Mouse (Mus musculus) intestine, embryonic 16.5 days (tissue): ENCODE measurements around the gene Arl11. TPM values are rescaled to one million over a fixed set of nuclear protein-coding genes. Genes with fewer than 3 reads are reported as not detected.

Source experiments
- ATAC-seq: fragments of 200-750 bp; cut with Nextera tagmentation; 2 replicates; pipeline ENCODE4 v1.8.0; 2017; ENCODE audit warnings: moderate TSS enrichment, moderate library complexity
- H3K27ac ChIP-seq: fragments of 300-500 bp; sonication (generic); 2 replicates; pipeline ENCODE4 v1.5.1; 2014; ENCODE audit warnings: mild to moderate bottlenecking, low read length
- H3K27me3 ChIP-seq: fragments of 300-500 bp; sonication (generic); replicated peaks from 2 replicates; pipeline ENCODE4 v1.6.1; 2014; ENCODE audit warnings: low read length, control low read depth, mixed read lengths; ENCODE audit not compliant: control insufficient read depth, insufficient read depth
- H3K36me3 ChIP-seq: fragments of 300-500 bp; sonication (generic); 2 replicates; pipeline ENCODE4 v1.6.1; 2014; ENCODE audit warnings: low read length, control low read depth; ENCODE audit not compliant: control insufficient read depth, insufficient read depth
- H3K4me1 ChIP-seq: fragments of 300-500 bp; sonication (generic); 2 replicates; pipeline ENCODE4 v1.6.1; 2014; ENCODE audit warnings: low read length, control low read depth, mixed read lengths; ENCODE audit not compliant: control insufficient read depth, insufficient read depth
- H3K4me2 ChIP-seq: fragments of 300-500 bp; sonication (generic); 2 replicates; pipeline ENCODE4 v1.6.1; 2014; ENCODE audit warnings: low read depth, low read length, control low read depth
- H3K4me3 ChIP-seq: fragments of 300-500 bp; sonication (generic); 2 replicates; pipeline ENCODE4 v1.5.1; 2014; ENCODE audit warnings: mild to moderate bottlenecking, low read length
- H3K9ac ChIP-seq: fragments of 300-500 bp; sonication (generic); 2 replicates; pipeline ENCODE4 v1.6.1; 2014; ENCODE audit warnings: low read depth, low read length
- H3K9me3 ChIP-seq: fragments of 300-500 bp; sonication (generic); 2 replicates; pipeline ENCODE4 v1.6.1; 2016; ENCODE audit warnings: low read length, control low read depth; ENCODE audit not compliant: control insufficient read depth
- whole genome bisulfite sequencing: fragments of 180-500 bp; shearing (Covaris S2); extraction: QIAGEN DNeasy Blood & Tissue Kit; methylation state at CpG from one replicate; pipeline ENCODE4 v1.1.7; 2014; 5-methylcytosine and 5-hydroxymethylcytosine counted together
- polyA plus RNA-seq: library from polyadenylated mRNA; unstranded; fragments of >200 nt; fragmentation: Nextera tagmentation; extraction: Ambion mirVana; gene quantifications from 2 replicates; pipeline ENCODE4 v1.2.1, GENCODE M21; 2015

The Arl11 gene
- polyA plus RNA-seq, result 0.78 and 1.0 TPM in 2 replicates

GRCm38 (mm10) chr14:61309593-61309992 lies at the start of gene Arl11:
Arl11 (plus strand) TSS chr14:61309753.
- 53% methylated on average over 6 of the region's 6 CpGs for WGBS
- no peak within 1 kb of the TSS for H3K4me2 ChIP-seq

GRCm38 (mm10) chr14:61267908-61268475 lies 41.6 kb upstream of the Arl11 start:
- Histone ChIP-seq H3K9ac (no peak overlapping the region), H3K4me3 (no peak overlapping the region), H3K4me2 (no peak overlapping the region), H3K4me1 (no peaks in the 10 kb centered on the region), H3K9me3 (no peaks in the 10 kb centered on the region; the same call in 1 of the 2 replicates), H3K27ac (no peak overlapping the region), H3K27me3 (no peaks in the 10 kb centered on the region), H3K36me3 (no peaks in the 10 kb centered on the region)
- no peak for ATAC-seq
- WGBS, result 54% methylated on average over 5 of the region's 5 CpGs

More at GRCm38 (mm10) chr14:61309593-61309992, at the start of gene Arl11:
- Histone ChIP-seq H3K27ac (no peak within 1 kb of the TSS; the same call in 1 of the 2 replicates), H3K27me3 (no peaks in the 10 kb centered on the region), H3K4me3 (no peak within 1 kb of the TSS), H3K4me1 (no peaks in the 10 kb centered on the region), H3K9ac (no peak within 1 kb of the TSS), H3K36me3 (no peaks in the 10 kb centered on the region), H3K9me3 (no peaks in the 10 kb centered on the region)
- ATAC-seq, result no peak

- H3K4me1 ChIP-seq, result peaks cover 11% of the 10 kb centered on the region; the same call in 1 of the 2 replicates
- 6% methylated on average over 38 of the region's 38 CpGs for WGBS
- no peaks in the 10 kb centered on the region for H3K36me3 ChIP-seq
- H3K27me3 ChIP-seq, result peaks cover 8% of the 10 kb centered on the region
- peak overlapping the region; percentile 50 for H3K4me2 ChIP-seq
- no peak for ATAC-seq
- H3K27ac ChIP-seq, result no peak overlapping the region
- H3K9ac ChIP-seq, result peak overlapping the region; percentile 43; the same call in 1 of the 2 replicates
- no peaks in the 10 kb centered on the region for H3K9me3 ChIP-seq
- peak overlapping the region; percentile 37 for H3K4me3 ChIP-seq
Measured at GRCm38 (mm10) chr14:61274414-61275198, 34.9 kb upstream of the Arl11 start.

DNA sequence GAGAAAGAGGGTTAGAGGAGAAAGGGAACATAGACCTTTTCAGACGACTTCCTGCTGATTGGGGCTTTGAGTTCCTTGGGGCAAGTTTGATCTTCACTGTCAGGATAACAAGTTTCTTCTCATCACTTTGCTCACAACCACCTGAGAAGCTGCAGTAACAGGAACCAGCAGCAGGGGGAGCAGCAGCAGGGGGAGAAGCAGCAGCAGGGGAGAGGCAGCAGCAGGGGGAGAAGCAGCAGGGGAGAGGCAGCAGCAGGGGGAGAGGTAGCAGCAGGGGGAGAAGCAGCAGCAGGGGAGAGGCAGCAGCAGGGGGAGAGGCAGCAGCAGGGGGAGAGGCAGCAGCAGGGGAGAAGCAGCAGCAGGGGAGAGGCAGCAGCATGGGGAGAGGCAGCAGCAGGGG lies 32.3 kb upstream of the Arl11 start:
- Histone ChIP-seq H3K4me1 (peaks cover 11% of the 10 kb centered on the region; the same call in 1 of the 2 replicates), H3K4me3 (no peak overlapping the region), H3K27ac (no peak overlapping the region), H3K36me3 (no peaks in the 10 kb centered on the region), H3K9me3 (no peaks in the 10 kb centered on the region), H3K9ac (no peak overlapping the region), H3K4me2 (no peak overlapping the region), H3K27me3 (peaks cover 8% of the 10 kb centered on the region)
- ATAC-seq, result no peak
- 32% methylated on average over 1 of the region's 1 CpGs for WGBS

GRCm38 (mm10) chr14:61278676-61279300 lies 30.8 kb upstream of the Arl11 start:
- Histone ChIP-seq H3K4me1 (peaks cover 11% of the 10 kb centered on the region; the same call in 1 of the 2 replicates), H3K9me3 (no peaks in the 10 kb centered on the region), H3K27ac (no peak overlapping the region), H3K4me3 (no peak overlapping the region), H3K9ac (no peak overlapping the region), H3K27me3 (peaks cover 8% of the 10 kb centered on the region), H3K4me2 (no peak overlapping the region), H3K36me3 (no peaks in the 10 kb centered on the region)
- WGBS, result 74% methylated on average over 7 of the region's 7 CpGs
- ATAC-seq, result no peak

DNA sequence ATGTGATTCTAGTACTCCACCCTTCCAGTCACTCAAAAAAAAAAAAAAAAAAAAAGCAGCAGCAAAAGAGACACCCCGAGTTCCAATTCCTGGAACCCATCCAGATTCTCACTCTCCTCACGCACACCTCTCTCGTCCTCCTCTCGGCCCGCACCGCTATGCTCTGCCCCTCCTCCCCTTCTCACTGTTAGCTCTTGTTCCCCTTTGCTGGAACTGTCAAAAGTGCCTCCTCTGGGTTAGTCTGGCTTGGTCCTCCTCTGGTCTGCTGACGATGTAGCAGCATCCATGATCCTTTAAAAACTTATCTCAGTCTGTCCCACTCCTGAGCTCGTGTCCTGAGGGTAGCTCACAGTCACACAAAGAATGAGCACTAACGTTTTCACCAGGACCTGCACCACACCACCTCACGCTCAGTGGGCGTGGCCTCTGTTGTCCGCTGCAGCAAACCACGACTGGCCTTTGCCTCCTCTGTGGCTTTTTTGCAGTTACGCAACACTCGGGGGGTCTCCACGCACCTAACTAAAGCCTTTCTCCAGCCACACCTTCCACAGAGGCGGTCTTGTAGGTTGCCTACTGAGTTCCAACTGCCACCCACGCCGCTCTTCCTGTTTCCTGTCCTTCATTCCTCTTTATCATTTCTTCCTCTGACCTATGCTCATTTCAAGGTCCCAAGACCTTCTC lies 20.8 kb upstream of the Arl11 start:
- no peaks in the 10 kb centered on the region for H3K27me3 ChIP-seq
- no peak overlapping the region for H3K27ac ChIP-seq
- no peaks in the 10 kb centered on the region for H3K4me1 ChIP-seq
- no peaks in the 10 kb centered on the region for H3K9me3 ChIP-seq
- H3K4me3 ChIP-seq, result no peak overlapping the region
- 67% methylated on average over 19 of the region's 19 CpGs for WGBS
- ATAC-seq, result no peak
- no peak overlapping the region for H3K9ac ChIP-seq
- H3K36me3 ChIP-seq, result no peaks in the 10 kb centered on the region
- no peak overlapping the region for H3K4me2 ChIP-seq

- Histone ChIP-seq H3K4me3 (no peak overlapping the region), H3K27ac (no peak overlapping the region), H3K4me2 (no peak overlapping the region), H3K27me3 (no peaks in the 10 kb centered on the region), H3K9ac (no peak overlapping the region), H3K9me3 (no peaks in the 10 kb centered on the region), H3K36me3 (no peaks in the 10 kb centered on the region), H3K4me1 (no peaks in the 10 kb centered on the region)
- peak; percentile 23; the same call in 1 of the 2 replicates for ATAC-seq
- WGBS, result 33% methylated on average over 3 of the region's 3 CpGs
Measured at GRCm38 (mm10) chr14:61290664-61291063, 18.9 kb upstream of the Arl11 start.

- 54% methylated on average over 16 of the region's 16 CpGs for WGBS
- H3K9me3 ChIP-seq, result no peaks in the 10 kb centered on the region
- no peaks in the 10 kb centered on the region for H3K36me3 ChIP-seq
- no peak overlapping the region for H3K27ac ChIP-seq
- H3K4me3 ChIP-seq, result no peak overlapping the region
- no peaks in the 10 kb centered on the region for H3K27me3 ChIP-seq
- no peaks in the 10 kb centered on the region for H3K4me1 ChIP-seq
- H3K4me2 ChIP-seq, result no peak overlapping the region
- H3K9ac ChIP-seq, result no peak overlapping the region
- no peak for ATAC-seq
Measured at GRCm38 (mm10) chr14:61293884-61294737, 15.4 kb upstream of the Arl11 start.
